In the genomic region with DNA sequence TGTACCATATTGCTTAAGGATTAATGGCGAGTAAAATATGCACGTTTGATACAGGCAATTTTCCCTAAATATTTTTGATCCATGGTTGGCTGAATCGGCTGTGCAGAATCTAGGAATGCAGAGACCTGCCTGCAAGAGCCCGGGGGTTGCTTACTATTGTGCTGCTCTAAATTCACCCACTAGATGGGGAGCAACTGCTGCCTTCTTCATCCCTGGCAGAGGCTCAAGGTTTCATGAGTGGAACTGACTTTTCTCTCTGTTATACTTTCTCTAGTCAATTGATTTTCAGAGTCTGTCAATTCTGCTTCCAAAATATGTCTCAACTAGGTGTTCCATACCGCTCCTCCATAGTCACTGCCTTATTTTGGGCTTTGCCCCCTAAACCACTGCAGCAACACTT, we compare ENCODE assay signal across 8 mouse cellular contexts.
A peak's percentile ranks its signal among the peaks of the same experiment; 100 is the strongest.
DNase-seq lines count a peak whose midpoint lies in the region; ATAC-seq and TF ChIP-seq lines count a peak whose summit lies in the region.

No protein-coding gene starts in this region.

- no peak overlapping the region for H3K27ac ChIP-seq in left cerebral cortex, adult 2 months
- H3K27ac ChIP-seq in MEL (ENCODE audit: control insufficient read depth, low read depth, low read length): no peak overlapping the region
- no peak overlapping the region for H3K27ac ChIP-seq in layer of hippocampus, adult 2 months
- no peak overlapping the region for H3K27ac ChIP-seq in midbrain, embryonic 15.5 days

- H3K9me3 ChIP-seq in MEL (replicated peaks; ENCODE audit: insufficient read depth, low read length): no peaks in the 10 kb centered on the region
- no peaks in the 10 kb centered on the region for H3K9me3 ChIP-seq in midbrain, embryonic 15.5 days

- H3K4me2 ChIP-seq in midbrain, embryonic 15.5 days: no peak overlapping the region

- H3K4me3 ChIP-seq in left cerebral cortex, adult 2 months: no peak overlapping the region
- H3K4me3 ChIP-seq in MEL (ENCODE audit: control insufficient read depth in 1 of 2, insufficient read depth in 1 of 2, low read depth in 2 of 2, low read length in 2 of 2): no peak overlapping the region
- no peak overlapping the region for H3K4me3 ChIP-seq in layer of hippocampus, adult 2 months
- no peak overlapping the region for H3K4me3 ChIP-seq in midbrain, embryonic 15.5 days

- peaks cover 0 to 9% of the 10 kb centered on the region in 2 experiments; a peak in 1 of 4 replicates for H3K4me1 ChIP-seq in MEL (ENCODE audit: control insufficient read depth in 1 of 2, insufficient read depth in 2 of 2, low read length in 2 of 2)
- H3K4me1 ChIP-seq in midbrain, embryonic 15.5 days: no peaks in the 10 kb centered on the region

- peak; percentile 22 for TF ChIP-seq RAD21 in MEL (IDR thresholded peaks at IDR 0.05; ENCODE audit: low read depth, low read length)

- H3K79me2 ChIP-seq in MEL (ENCODE audit: control insufficient read depth, insufficient read depth, low read length, poor library complexity): no peaks in the 10 kb centered on the region

- H3K27me3 ChIP-seq in MEL (ENCODE audit: control insufficient read depth in 1 of 2, insufficient read depth in 2 of 2, low read length in 2 of 2): no peaks in the 10 kb centered on the region
- peaks cover under 1% of the 10 kb centered on the region; the same call in 1 of the 2 replicates for H3K27me3 ChIP-seq in midbrain, embryonic 15.5 days (replicated peaks)

- DNase-seq in cerebellum, postnatal 10 days: peak; percentile 63 to 68
- DNase-seq in cerebellum, adult 9-11 months: no peak
- DNase-seq in left cerebral cortex, adult 2 months (ENCODE audit: extremely low spot score in 1 of 2, low spot score in 2 of 2): no peak
- DNase-seq in left cerebral cortex, postnatal 10 days (ENCODE audit: extremely low spot score in 1 of 2, low spot score in 2 of 2): no peak
- DNase-seq in MEL (ENCODE audit: low read depth, low spot score): no peak
- DNase-seq in layer of hippocampus, adult 2 months (ENCODE audit: low spot score in 2 of 2): peak; percentile 65
- no peak for DNase-seq in right cerebral cortex, postnatal 4 days

- intact Hi-C loops in left cerebral cortex, adult 2 months (cut with DNase I): no loop called here
- intact Hi-C loops in left cerebral cortex, postnatal 10 days (cut with DNase I): loop anchor here (2.0 kb wide), 1 partner anchor 136 kb away; no protein-coding TSS in a partner anchor

- no peak overlapping the region for H3K9ac ChIP-seq in MEL (ENCODE audit: control insufficient read depth, low read depth, low read length, poor library complexity, severe bottlenecking)
- no peak overlapping the region for H3K9ac ChIP-seq in midbrain, embryonic 15.5 days

- no peak for ATAC-seq in midbrain, embryonic 15.5 days (replicated peaks)

- TF ChIP-seq CTCF in left cerebral cortex, adult 2 months (IDR thresholded peaks at IDR 0.05): peak; percentile 52
- TF ChIP-seq CTCF in MEL (IDR thresholded peaks at IDR 0.05 in 2 of 3, conservative IDR thresholded peaks at IDR 0.05 in 1 of 3; ENCODE audit: control insufficient read depth in 1 of 3, insufficient read depth in 1 of 3, low read depth in 2 of 3, low read length in 3 of 3, poor library complexity in 1 of 3, severe bottlenecking in 1 of 3): peak in 1 of 3 experiments; percentile 8; a peak in 1 of 6 replicates
- TF ChIP-seq CTCF in layer of hippocampus, adult 2 months (conservative IDR thresholded peaks at IDR 0.05): peak; percentile 84

- no peaks in the 10 kb centered on the region for H3K36me3 ChIP-seq in MEL (ENCODE audit: control insufficient read depth in 1 of 2, insufficient read depth in 2 of 2, low read length in 2 of 2)
- H3K36me3 ChIP-seq in midbrain, embryonic 15.5 days (replicated peaks): 0 out of 2 replicates have a peak, but pooled peaks cover 3% of the 10 kb centered on the region

- no peak for TF ChIP-seq EP300 in MEL (IDR thresholded peaks at IDR 0.05; ENCODE audit: low read depth in 1 of 2, low read length in 2 of 2)

- no peak for TF ChIP-seq POLR2A in MEL (IDR thresholded peaks at IDR 0.05; ENCODE audit: control insufficient read depth in 1 of 2, insufficient read depth in 1 of 2, low read depth in 1 of 2, low read length in 2 of 2, poor library complexity in 1 of 2)

- 86% methylated on average over 5 of the region's 5 CpGs for WGBS in midbrain, embryonic 15.5 days

TF ChIP-seq in MEL, 35 proteins besides CTCF, POLR2A, EP300 and RAD21:
- TF ChIP-seq SMC3 (IDR thresholded peaks at IDR 0.05; ENCODE audit: low read depth, low read length) (no peak; the same call in 1 of the 2 replicates), CHD2 (IDR thresholded peaks at IDR 0.05; ENCODE audit: low read length) (no peak), USF2 (IDR thresholded peaks at IDR 0.05; ENCODE audit: borderline replicate concordance in 1 of 2, insufficient read depth in 1 of 2, low read depth in 1 of 2, low read length in 2 of 2) (no peak)
TF ChIP-seq in MEL: peak in this region for 0.

Comparison
In these comparisons a context has a peak if more than half of its experiments do, and no peak if none do; other contexts are left out.
1. DNase-seq: peak in cerebellum, postnatal 10 days (2 of 2) and layer of hippocampus, adult 2 months (2 of 2); none in cerebellum, adult 9-11 months (single experiment), left cerebral cortex, adult 2 months (0 of 2), left cerebral cortex, postnatal 10 days (0 of 2), MEL (single experiment) and right cerebral cortex, postnatal 4 days (single experiment).